Mouse (Mus musculus) MEL (cell line): ENCODE results near the gene Trim41. TPM values are rescaled to one million over a fixed set of nuclear protein-coding genes. Genes with fewer than 3 reads are reported as not detected.
A peak's percentile ranks its signal among the peaks of the same experiment; 100 is the strongest.

Experiments
- DNase-seq: peaks from one replicate; pipeline ENCODE4 v3.0.0; 2011; ENCODE audit warnings: low read depth, low spot score
- H3K27ac ChIP-seq: 2 replicates; pipeline ENCODE4 v1.5.1; 2012; ENCODE audit warnings: low read depth, mild to moderate bottlenecking, control low read depth, low read length, moderate library complexity; ENCODE audit not compliant: control insufficient read depth
- H3K27me3 ChIP-seq, 2 experiments: fragments of 150-350 bp in 1 of 2; sonication (generic) in 1 of 2; 2 replicates each; pipeline ENCODE4 v1.6.1; 2012; ENCODE audit warnings: low read length in 2 of 2, mild to moderate bottlenecking in 2 of 2, improper control_type of control experiment in 1 of 2, moderate library complexity in 1 of 2; ENCODE audit not compliant: insufficient read depth in 2 of 2, control insufficient read depth in 1 of 2
- H3K36me3 ChIP-seq, 2 experiments: 2 replicates each; pipeline ENCODE4 v1.6.1; 2012 to 2014; ENCODE audit warnings: low read length in 2 of 2, improper control_type of control experiment in 1 of 2, inconsistent platforms in 1 of 2, mild to moderate bottlenecking in 1 of 2; ENCODE audit not compliant: insufficient read depth in 2 of 2, control insufficient read depth in 1 of 2
- H3K4me1 ChIP-seq, 2 experiments: fragments of 150-350 bp in 1 of 2; sonication (generic) in 1 of 2; 2 replicates each; pipeline ENCODE4 v1.6.1; 2012; ENCODE audit warnings: low read length in 2 of 2, improper control_type of control experiment in 1 of 2, mild to moderate bottlenecking in 1 of 2; ENCODE audit not compliant: insufficient read depth in 2 of 2, control insufficient read depth in 1 of 2
- H3K4me3 ChIP-seq, 2 experiments: fragments of 150-350 bp in 1 of 2; sonication (generic) in 1 of 2; 2 replicates each; pipeline ENCODE4 v1.5.1; 2012; ENCODE audit warnings: low read depth in 2 of 2, low read length in 2 of 2, mild to moderate bottlenecking in 2 of 2, moderate library complexity in 2 of 2, control low read depth in 1 of 2, improper control_type of control experiment in 1 of 2; ENCODE audit not compliant: control insufficient read depth in 1 of 2, insufficient read depth in 1 of 2
- H3K79me2 ChIP-seq: 2 replicates; pipeline ENCODE4 v1.6.1; 2012; ENCODE audit warnings: mild to moderate bottlenecking, low read length, moderate library complexity; ENCODE audit not compliant: control insufficient read depth, poor library complexity, insufficient read depth
- H3K9ac ChIP-seq: 2 replicates; pipeline ENCODE4 v1.6.1; 2012; ENCODE audit warnings: low read depth, mild to moderate bottlenecking, control low read depth, low read length, moderate library complexity; ENCODE audit not compliant: control insufficient read depth, poor library complexity, severe bottlenecking
- H3K9me3 ChIP-seq: fragments of 150-350 bp; sonication (generic); replicated peaks from 2 replicates; pipeline ENCODE4 v1.6.1; 2012; ENCODE audit warnings: mild to moderate bottlenecking, low read length, improper control_type of control experiment, moderate library complexity; ENCODE audit not compliant: insufficient read depth
- BHLHE40 ChIP-seq: IDR thresholded peaks from 2 replicates; pipeline ENCODE4 v1.6.1; 2012; ENCODE audit warnings: low read depth, mild to moderate bottlenecking, inconsistent platforms, low read length, improper control_type of control experiment, borderline replicate concordance
- CHD2 ChIP-seq: IDR thresholded peaks from 2 replicates; pipeline ENCODE4 v1.6.1; 2011; ENCODE audit warnings: low read length, improper control_type of control experiment
- CTCF ChIP-seq, 3 experiments: IDR thresholded peaks in 2 of 3; conservative IDR thresholded peaks in 1 of 3; 2 replicates each; pipeline ENCODE4 v1.5.1; 2011 to 2012; ENCODE audit warnings: low read length in 3 of 3, low read depth in 2 of 3, mild to moderate bottlenecking in 2 of 3, improper control_type of control experiment in 1 of 3, inconsistent platforms in 1 of 3, mixed read lengths in 1 of 3, moderate library complexity in 1 of 3; ENCODE audit not compliant: control insufficient read depth in 1 of 3, insufficient read depth in 1 of 3, poor library complexity in 1 of 3, severe bottlenecking in 1 of 3
- E2F4 ChIP-seq: IDR thresholded peaks from 2 replicates; pipeline ENCODE4 v1.6.1; 2011; ENCODE audit warnings: low read depth, low read length, improper control_type of control experiment, borderline replicate concordance
- ELF1 ChIP-seq: IDR thresholded peaks from 2 replicates; pipeline ENCODE4 v1.6.1; 2014; ENCODE audit warnings: low read depth, mild to moderate bottlenecking, inconsistent platforms, low read length, improper control_type of control experiment, moderate library complexity
- EP300 ChIP-seq, 2 experiments: IDR thresholded peaks; 2 replicates each; pipeline ENCODE4 v1.6.1; 2011; ENCODE audit warnings: improper control_type of control experiment in 2 of 2, low read length in 2 of 2, low read depth in 1 of 2, mild to moderate bottlenecking in 1 of 2
- HCFC1 ChIP-seq: IDR thresholded peaks from 2 replicates; pipeline ENCODE4 v1.6.1; 2012; ENCODE audit warnings: low read depth, mild to moderate bottlenecking, inconsistent platforms, low read length, improper control_type of control experiment, moderate library complexity
- JUND ChIP-seq: IDR thresholded peaks from 2 replicates; pipeline ENCODE4 v1.6.1; 2011; ENCODE audit warnings: low read depth, mild to moderate bottlenecking, improper control_type of control experiment, low read length
- KAT2A ChIP-seq: conservative IDR thresholded peaks from 2 replicates; pipeline ENCODE4 v1.6.1; 2012; ENCODE audit warnings: low read depth, low read length, improper control_type of control experiment, inconsistent platforms
- MAFK ChIP-seq: IDR thresholded peaks from 2 replicates; pipeline ENCODE4 v1.6.1; 2011; ENCODE audit warnings: low read depth, mild to moderate bottlenecking, low read length, improper control_type of control experiment, borderline replicate concordance
- MAX ChIP-seq: IDR thresholded peaks from 2 replicates; pipeline ENCODE4 v1.6.1; 2011; ENCODE audit warnings: low read length, improper control_type of control experiment
- MAZ ChIP-seq: IDR thresholded peaks from 2 replicates; pipeline ENCODE4 v1.6.1; 2012; ENCODE audit warnings: low read depth, mild to moderate bottlenecking, inconsistent platforms, low read length, improper control_type of control experiment
- MEF2A ChIP-seq: IDR thresholded peaks from 2 replicates; pipeline ENCODE4 v1.6.1; 2014; ENCODE audit warnings: low read depth, mild to moderate bottlenecking, inconsistent platforms, low read length, improper control_type of control experiment; ENCODE audit not compliant: poor library complexity, insufficient replicate concordance, severe bottlenecking; ENCODE audit errors: extremely low read depth
- NELFE ChIP-seq: IDR thresholded peaks from 2 replicates; pipeline ENCODE4 v1.6.1; 2011; ENCODE audit warnings: low read depth, low read length, improper control_type of control experiment
- NRF1 ChIP-seq: IDR thresholded peaks from 2 replicates; pipeline ENCODE4 v1.6.1; 2014; ENCODE audit warnings: low read depth, mild to moderate bottlenecking, inconsistent platforms, low read length, improper control_type of control experiment, moderate library complexity; ENCODE audit not compliant: poor library complexity, insufficient read depth, severe bottlenecking
- POLR2A ChIP-seq, 2 experiments: IDR thresholded peaks; 2 replicates each; pipeline ENCODE4 v1.6.1; 2011 to 2012; ENCODE audit warnings: low read length in 2 of 2, mild to moderate bottlenecking in 2 of 2, control low read depth in 1 of 2, improper control_type of control experiment in 1 of 2, low read depth in 1 of 2, moderate library complexity in 1 of 2; ENCODE audit not compliant: control insufficient read depth in 1 of 2, insufficient read depth in 1 of 2, poor library complexity in 1 of 2
- RCOR1 ChIP-seq: IDR thresholded peaks from 2 replicates; pipeline ENCODE4 v1.6.1; 2012; ENCODE audit warnings: low read depth, mild to moderate bottlenecking, inconsistent platforms, low read length, improper control_type of control experiment
- SIN3A ChIP-seq: IDR thresholded peaks from 2 replicates; pipeline ENCODE4 v1.6.1; 2012; ENCODE audit warnings: low read length, improper control_type of control experiment, inconsistent platforms
- SMC3 ChIP-seq: IDR thresholded peaks from 2 replicates; pipeline ENCODE4 v1.6.1; 2011; ENCODE audit warnings: low read depth, low read length, improper control_type of control experiment
- TAL1 ChIP-seq: IDR thresholded peaks from 2 replicates; pipeline ENCODE4 v1.6.1; 2012; ENCODE audit warnings: mild to moderate bottlenecking, inconsistent platforms, low read length, moderate library complexity, mixed read lengths
- TBP ChIP-seq: IDR thresholded peaks from 2 replicates; pipeline ENCODE4 v1.8.0; 2011; ENCODE audit warnings: low read depth, low read length, improper control_type of control experiment
- TCF12 ChIP-seq: IDR thresholded peaks from 2 replicates; pipeline ENCODE4 v1.6.1; 2014; ENCODE audit warnings: low read depth, mild to moderate bottlenecking, inconsistent platforms, low read length, improper control_type of control experiment, moderate library complexity
- USF1 ChIP-seq: IDR thresholded peaks from 2 replicates; pipeline ENCODE4 v1.6.1; 2014; ENCODE audit warnings: low read depth, mild to moderate bottlenecking, inconsistent platforms, low read length, improper control_type of control experiment, moderate library complexity
- USF2 ChIP-seq, 2 experiments: IDR thresholded peaks; 2 replicates each; pipeline ENCODE4 v1.6.1; 2011 to 2012; ENCODE audit warnings: improper control_type of control experiment in 2 of 2, low read length in 2 of 2, borderline replicate concordance in 1 of 2, inconsistent platforms in 1 of 2, low read depth in 1 of 2, mild to moderate bottlenecking in 1 of 2; ENCODE audit not compliant: insufficient read depth in 1 of 2
- ZC3H11A ChIP-seq: IDR thresholded peaks from 2 replicates; pipeline ENCODE4 v1.6.1; 2012; ENCODE audit warnings: low read depth, mild to moderate bottlenecking, inconsistent platforms, low read length, improper control_type of control experiment
- ZKSCAN1 ChIP-seq: IDR thresholded peaks from 2 replicates; pipeline ENCODE4 v1.6.1; 2012; ENCODE audit warnings: low read depth, mild to moderate bottlenecking, inconsistent platforms, low read length, improper control_type of control experiment, moderate library complexity
- ZMIZ1 ChIP-seq: IDR thresholded peaks from 2 replicates; pipeline ENCODE4 v1.6.1; 2012; ENCODE audit warnings: low read depth, mild to moderate bottlenecking, inconsistent platforms, low read length, improper control_type of control experiment, moderate library complexity
- ZNF384 ChIP-seq: IDR thresholded peaks from 2 replicates; pipeline ENCODE4 v1.6.1; 2012; ENCODE audit warnings: low read depth, mild to moderate bottlenecking, inconsistent platforms, low read length, improper control_type of control experiment
- polyA plus RNA-seq, 2 experiments: library from polyadenylated mRNA; stranded (reverse) in 1 of 2; unstranded in 1 of 2; fragments of >175 nt in 1 of 2; fragments of >200 nt in 1 of 2; gene quantifications; 2 replicates each; pipeline versions ENCODE4 v1.2.1 to v1.2.4; 2012; ENCODE audit warnings: low replicate concordance in 2 of 2, low read depth in 1 of 2; ENCODE audit not compliant: insufficient read length in 2 of 2, insufficient read depth in 1 of 2, missing spikeins in 1 of 2
- total RNA-seq: library from RNA; depleted of rRNA; stranded (reverse); fragments of 300-350 nt; gene quantifications from 2 replicates; pipeline ENCODE4 v1.2.3, GENCODE M21; 2012

The Trim41 gene
- total and polyA plus RNA-seq, 3 experiments, result 37.0 to 76.3 (median 56.4) TPM

DNA sequence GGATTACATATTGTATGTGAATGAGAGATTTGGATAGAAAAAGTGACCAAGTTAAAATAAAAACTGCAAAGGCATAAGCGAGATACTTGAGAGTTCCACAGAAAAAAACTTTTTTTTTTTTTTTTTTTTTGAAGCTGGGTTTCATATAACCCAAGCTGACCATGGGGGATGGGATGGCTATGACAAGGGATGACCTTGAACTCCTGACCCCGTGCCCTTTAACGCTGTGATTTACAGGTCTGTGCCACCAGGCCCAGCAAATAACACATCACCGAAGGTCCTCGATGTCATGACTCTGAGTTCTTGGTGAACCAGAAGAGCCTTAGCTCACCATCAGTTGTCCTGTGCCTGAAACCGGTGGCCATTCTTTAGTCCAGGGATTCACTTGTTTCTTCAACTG is 18.8 kb upstream of the Trim41 start:
- TF ChIP-seq POLR2A (IDR thresholded peaks at IDR 0.05; ENCODE audit: control insufficient read depth in 1 of 2, insufficient read depth in 1 of 2, low read depth in 1 of 2, low read length in 2 of 2, poor library complexity in 1 of 2) (no peak), TBP (peak; percentile 45; the same call in 1 of the 2 replicates), ZNF384 (0 out of 2 replicates have a peak, but pooled peaks have one; percentile 27)
- TF ChIP-seq, all 39 proteins: peak for 2
- H3K36me3 ChIP-seq, result peaks cover 0 to 14% of the 10 kb centered on the region in 2 experiments; a peak in 2 of 4 replicates
- no peak overlapping the region for H3K9ac ChIP-seq
- peaks cover 0 to 30% of the 10 kb centered on the region in 2 experiments; a peak in 2 of 4 replicates for H3K4me1 ChIP-seq
- H3K4me3 ChIP-seq, result no peak overlapping the region
- no peaks in the 10 kb centered on the region; the same call in 1 of the 2 replicates for H3K79me2 ChIP-seq
- H3K9me3 ChIP-seq, result no peaks in the 10 kb centered on the region
- DNase-seq, result no peak
- H3K27me3 ChIP-seq, result no peaks in the 10 kb centered on the region
- no peak overlapping the region for H3K27ac ChIP-seq

DNA sequence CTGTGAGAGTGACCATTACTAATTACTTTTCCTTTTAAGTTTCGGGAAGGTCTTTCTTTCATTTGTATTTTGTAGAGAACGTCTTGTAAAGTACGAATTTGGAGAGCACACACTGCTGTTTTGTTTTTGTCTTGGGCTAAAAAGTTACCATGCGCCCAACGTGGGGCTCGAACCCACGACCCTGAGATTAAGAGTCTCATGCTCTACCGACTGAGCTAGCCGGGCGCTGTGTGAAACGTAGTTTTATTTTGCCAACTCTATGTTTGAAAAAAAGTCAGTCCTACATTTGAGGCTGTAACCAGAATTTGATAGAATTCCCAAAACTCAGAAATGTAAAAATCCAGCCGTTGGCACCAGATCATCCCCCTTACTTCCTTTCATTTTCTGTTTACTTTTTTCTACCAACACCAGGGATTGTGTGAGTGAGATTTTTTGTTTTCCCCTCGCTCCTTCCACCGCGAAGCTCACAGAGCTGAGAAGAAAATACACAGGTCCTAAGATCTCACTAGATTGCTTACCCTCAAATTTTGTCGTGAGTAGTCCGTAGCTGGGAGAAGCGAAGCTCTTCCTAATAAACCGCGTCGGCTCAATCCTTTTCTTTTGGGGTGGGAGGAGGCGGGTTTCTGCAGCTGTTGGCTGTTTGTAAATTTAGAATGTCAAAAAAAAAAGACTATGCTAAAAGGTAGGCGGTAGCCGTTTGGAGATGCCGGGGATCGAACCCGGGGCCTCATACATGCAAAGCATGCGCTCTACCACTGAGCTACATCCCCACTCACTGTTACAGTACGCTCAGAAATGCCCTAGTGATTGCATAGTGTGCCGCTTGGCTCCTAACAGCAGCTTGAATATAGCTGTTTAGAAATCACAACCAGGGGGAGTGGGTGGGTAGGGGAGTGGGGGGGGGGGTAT is 16.8 kb upstream of the Trim41 start:
- H3K4me1 ChIP-seq, result peaks cover 0 to 35% of the 10 kb centered on the region in 2 experiments; a peak in 2 of 4 replicates
- peak overlapping the region; percentile 70 for H3K9ac ChIP-seq
- DNase-seq, result peak; percentile 92
- peak overlapping the region; percentile 54 for H3K27ac ChIP-seq
- no peaks in the 10 kb centered on the region for H3K27me3 ChIP-seq
- H3K79me2 ChIP-seq, result no peaks in the 10 kb centered on the region; the same call in 1 of the 2 replicates
- no peaks in the 10 kb centered on the region for H3K9me3 ChIP-seq
- peak overlapping the region; percentile 57 to 66 for H3K4me3 ChIP-seq
- TF ChIP-seq SMC3 (no peak), MAZ (no peak), USF2 (IDR thresholded peaks at IDR 0.05; ENCODE audit: borderline replicate concordance in 1 of 2, insufficient read depth in 1 of 2, low read depth in 1 of 2, low read length in 2 of 2) (no peak), SIN3A (peak; percentile 47), JUND (no peak), TAL1 (0 out of 2 replicates have a peak, but pooled peaks have one; percentile 13), MEF2A (no peak), TCF12 (no peak), E2F4 (peak; percentile 68; the same call in 1 of the 2 replicates), CHD2 (no peak), KAT2A (peak; percentile 57), ELF1 (peak; percentile 92), EP300 (IDR thresholded peaks at IDR 0.05; ENCODE audit: low read depth in 1 of 2, low read length in 2 of 2) (no peak), MAFK (peak; percentile 100), ZKSCAN1 (no peak), CTCF (IDR thresholded peaks at IDR 0.05 in 2 of 3, conservative IDR thresholded peaks at IDR 0.05 in 1 of 3; ENCODE audit: control insufficient read depth in 1 of 3, insufficient read depth in 1 of 3, low read depth in 2 of 3, low read length in 3 of 3, poor library complexity in 1 of 3, severe bottlenecking in 1 of 3) (0 out of 6 replicates have a peak, but pooled peaks of 1 of the 3 experiments have one; percentile 7), ZC3H11A (no peak), TBP (peak; percentile 99), USF1 (no peak), NELFE (no peak), ZMIZ1 (no peak), HCFC1 (0 out of 2 replicates have a peak, but pooled peaks have one; percentile 40), MAX (no peak), NRF1 (peak; percentile 46; the same call in 1 of the 2 replicates), ZNF384 (peak; percentile 75), RCOR1 (no peak), BHLHE40 (no peak)
- H3K36me3 ChIP-seq, result peaks cover 0 to 14% of the 10 kb centered on the region in 2 experiments; a peak in 2 of 4 replicates
